Comparison of ENCODE assay signal across 24 mouse cellular contexts in genomic region chr16:22782686-22783085, GRCm38 (mm10). TPM values are rescaled to one million over a fixed set of nuclear protein-coding genes. Genes with fewer than 3 reads are reported as not detected.
A peak's percentile ranks its signal among the peaks of the same experiment; 100 is the strongest.
DNase-seq lines count a peak whose midpoint lies in the region; ATAC-seq and TF ChIP-seq lines count a peak whose summit lies in the region.
"Had no signal": no experiment of that assay in that cellular context is flagged by ENCODE, and none has a peak within 500 bp of the region (broad histone marks: within the 10 kb centered on the region; RNA-seq: fewer than 3 reads in every experiment).

No protein-coding gene starts in this region.

- H3K9me3 ChIP-seq in stomach, postnatal 0 days (ENCODE audit: control insufficient read depth, low read length): no peaks in the 10 kb centered on the region
- H3K9me3 ChIP-seq: embryonic facial prominence, embryonic 10.5 days; embryonic facial prominence, embryonic 12.5 days; forebrain, embryonic 13.5 days; forebrain, embryonic 15.5 days had no signal

- H3K4me3 ChIP-seq in stomach, postnatal 0 days (ENCODE audit: low read depth, low read length): no peak overlapping the region
- H3K4me3 ChIP-seq: embryonic facial prominence, embryonic 10.5 days; embryonic facial prominence, embryonic 12.5 days; forebrain, embryonic 13.5 days; forebrain, embryonic 15.5 days had no signal

- no peak overlapping the region for H3K9ac ChIP-seq in stomach, postnatal 0 days (ENCODE audit: low read length)
- H3K9ac ChIP-seq: embryonic facial prominence, embryonic 12.5 days; forebrain, embryonic 13.5 days; forebrain, embryonic 15.5 days; forebrain, postnatal 0 days had no signal

- DNase-seq in 3T3-L1 (ENCODE audit: low read depth, low spot score): peak; percentile 78
- DNase-seq in NIH3T3 (ENCODE audit: low read depth): peak; percentile 66
- no peak for DNase-seq in stomach, postnatal 0 days (ENCODE audit: low spot score)
- no peak for DNase-seq in layer of hippocampus, postnatal 10 days (ENCODE audit: low spot score in 2 of 2)
- DNase-seq in cerebellum, postnatal 25 days: no peak
- DNase-seq: adrenal gland, adult 8-10 months; adrenal gland, postnatal 14 days; adrenal gland, postnatal 36 days; cerebellum, adult 11-12 months; cerebellum, adult 2 months; cerebellum, adult 9-11 months; cerebellum, postnatal 14 days; forebrain, postnatal 0 days had no signal

- H3K4me1 ChIP-seq in stomach, postnatal 0 days (replicated peaks; ENCODE audit: control insufficient read depth, insufficient read depth): no peaks in the 10 kb centered on the region
- H3K4me1 ChIP-seq: embryonic facial prominence, embryonic 10.5 days; embryonic facial prominence, embryonic 12.5 days; forebrain, embryonic 13.5 days; forebrain, embryonic 15.5 days had no signal

- no peaks in the 10 kb centered on the region for H3K27me3 ChIP-seq in stomach, postnatal 0 days (ENCODE audit: control insufficient read depth, insufficient read depth, low read length)
- H3K27me3 ChIP-seq: embryonic facial prominence, embryonic 12.5 days; forebrain, embryonic 13.5 days; forebrain, embryonic 15.5 days had no signal

- no peaks in the 10 kb centered on the region for H3K36me3 ChIP-seq in stomach, postnatal 0 days (ENCODE audit: control insufficient read depth, insufficient read depth, low read length)
- H3K36me3 ChIP-seq: embryonic facial prominence, embryonic 10.5 days; embryonic facial prominence, embryonic 12.5 days; forebrain, embryonic 15.5 days had no signal

- TF ChIP-seq CTCF in stomach, postnatal 0 days (IDR thresholded peaks at IDR 0.05; ENCODE audit: low read depth): no peak

- no peak for ATAC-seq in stomach, postnatal 0 days (ENCODE audit: low FRiP score, low TSS enrichment)
- ATAC-seq: activated CD4-positive, CD25-positive, alpha-beta regulatory T cell, adult 4 months; forebrain, embryonic 13.5 days; forebrain, embryonic 15.5 days; forebrain, postnatal 0 days had no signal

- no peak for TF ChIP-seq EP300 in stomach, postnatal 0 days (optimal IDR thresholded peaks at IDR 0.05)

- H3K4me2 ChIP-seq in stomach, postnatal 0 days (replicated peaks; ENCODE audit: low read depth): no peak overlapping the region
- H3K4me2 ChIP-seq: embryonic facial prominence, embryonic 12.5 days; forebrain, embryonic 13.5 days; forebrain, embryonic 15.5 days had no signal

- 63% methylated on average over 5 of the region's 5 CpGs for WGBS in stomach, postnatal 0 days

- H3K27ac ChIP-seq in stomach, postnatal 0 days (replicated peaks): no peak overlapping the region
- H3K27ac ChIP-seq: embryonic facial prominence, embryonic 10.5 days; embryonic facial prominence, embryonic 12.5 days; forebrain, embryonic 13.5 days; forebrain, embryonic 15.5 days had no signal

RNA-seq across cellular contexts. Expression of gene Crygs, which starts 28.7 kb away (rescaled TPM):
- polyA plus RNA-seq in stomach, postnatal 0 days (2015; fragmentation: Nextera tagmentation; extraction: Ambion mirVana): 0.11 and 0.15 TPM in 2 replicates
- total RNA-seq in layer of hippocampus, postnatal 10 days (2021): under 1 TPM in 1 of 2 experiments, not detected in 1; 0.40 TPM
- total RNA-seq: adrenal gland, adult 18-20 months; adrenal gland, adult 8-10 months; adrenal gland, postnatal 14 days; adrenal gland, postnatal 36 days; ES-E14; forebrain, postnatal 0 days; MEL had no signal
- polyA plus RNA-seq: activated CD4-positive, CD25-positive, alpha-beta regulatory T cell, adult 4 months; C2C12; embryonic facial prominence, embryonic 14.5 days; forebrain, embryonic 11.5 days; forebrain, embryonic 13.5 days; forebrain, embryonic 15.5 days had no signal

Comparison
In these comparisons a context has a peak if more than half of its experiments do, and no peak if none do; other contexts are left out.
1. DNase-seq: peak in 3T3-L1 (single experiment) and NIH3T3 (single experiment); none in stomach, postnatal 0 days (single experiment), layer of hippocampus, postnatal 10 days (0 of 2) and cerebellum, postnatal 25 days (0 of 2).